Mouse (Mus musculus) hindbrain, embryonic 16.5 days (tissue): ENCODE data around the gene Pqbp1. TPM values are rescaled to one million over a fixed set of nuclear protein-coding genes. Genes with fewer than 3 reads are reported as not detected.
A peak's percentile ranks its signal among the peaks of the same experiment; 100 is the strongest.

ENCODE experiments used
- ATAC-seq: fragments of 200-750 bp; cut with Nextera tagmentation; 2 replicates; pipeline ENCODE4 v1.8.0; 2017; ENCODE audit warnings: moderate TSS enrichment, moderate library complexity
- H3K27ac ChIP-seq: fragments of 300-500 bp; sonication (generic); 2 replicates; pipeline ENCODE4 v1.5.1; 2014; ENCODE audit warnings: low read depth, mild to moderate bottlenecking, control low read depth, low read length, moderate library complexity
- H3K27me3 ChIP-seq: fragments of 300-500 bp; sonication (generic); replicated peaks from 2 replicates; pipeline ENCODE4 v1.6.1; 2014; ENCODE audit warnings: low read length; ENCODE audit not compliant: control insufficient read depth, insufficient read depth
- H3K36me3 ChIP-seq: fragments of 300-500 bp; sonication (generic); 2 replicates; pipeline ENCODE4 v1.6.1; 2014; ENCODE audit warnings: mild to moderate bottlenecking, low read length, moderate library complexity, mixed read lengths; ENCODE audit not compliant: control insufficient read depth, insufficient read depth
- H3K4me1 ChIP-seq: fragments of 300-500 bp; sonication (generic); 2 replicates; pipeline ENCODE4 v1.6.1; 2014; ENCODE audit warnings: low read depth, low read length; ENCODE audit not compliant: control insufficient read depth, insufficient read depth
- H3K4me2 ChIP-seq: fragments of 300-500 bp; sonication (generic); 2 replicates; pipeline ENCODE4 v1.6.1; 2014; ENCODE audit warnings: mild to moderate bottlenecking, low read length, control low read depth, moderate library complexity
- H3K4me3 ChIP-seq: fragments of 300-500 bp; sonication (generic); 2 replicates; pipeline ENCODE4 v1.5.1; 2014; ENCODE audit warnings: mild to moderate bottlenecking, low read length, control low read depth, moderate library complexity
- H3K9ac ChIP-seq: fragments of 300-500 bp; sonication (generic); 2 replicates; pipeline ENCODE4 v1.6.1; 2014; ENCODE audit warnings: low read depth, mild to moderate bottlenecking, control low read depth, low read length, moderate library complexity
- H3K9me3 ChIP-seq: fragments of 300-500 bp; sonication (generic); 2 replicates; pipeline ENCODE4 v1.6.1; 2014; ENCODE audit warnings: mild to moderate bottlenecking, low read length, moderate library complexity; ENCODE audit not compliant: control insufficient read depth
- WGBS: fragments of 180-500 bp; shearing (Covaris S2); extraction: QIAGEN DNeasy Blood & Tissue Kit; methylation state at CpG from one replicate; pipeline ENCODE4 v1.1.7; 2014; 5-methylcytosine and 5-hydroxymethylcytosine counted together
- polyA plus RNA-seq: library from polyadenylated mRNA; unstranded; fragments of >200 nt; fragmentation: Nextera tagmentation; extraction: Ambion mirVana; gene quantifications from 2 replicates; pipeline ENCODE4 v1.2.1, GENCODE M21; 2015

Gene Pqbp1
- polyA plus RNA-seq, 1 experiment from 2014 or later = 212 TPM

- Histone ChIP-seq H3K9me3 (no peaks in the 10 kb centered on the region), H3K27ac (peak overlapping the region; percentile 89), H3K4me2 (peak overlapping the region; percentile 56), H3K4me3 (peak overlapping the region; percentile 48), H3K9ac (peak overlapping the region; percentile 67), H3K4me1 (peaks cover 6% of the 10 kb centered on the region), H3K27me3 (no peaks in the 10 kb centered on the region), H3K36me3 (peaks cover 3% of the 10 kb centered on the region)
- no peak for ATAC-seq
- 32% methylated on average over 13 of the region's 13 CpGs for WGBS
These were observed 858 bp downstream of the Pqbp1 start for GRCm38 (mm10) chrX:7898211-7898610.

- 16% methylated on average over 39 of the region's 49 CpGs for WGBS
- Histone ChIP-seq H3K36me3 (no peaks in the 10 kb centered on the region), H3K9ac (peak within 1 kb of the TSS; percentile 52), H3K4me1 (peaks cover 2% of the 10 kb centered on the region), H3K27me3 (no peaks in the 10 kb centered on the region), H3K9me3 (no peaks in the 10 kb centered on the region), H3K27ac (peak within 1 kb of the TSS; percentile 81), H3K4me3 (peak within 1 kb of the TSS; percentile 49), H3K4me2 (peak within 1 kb of the TSS; percentile 57)
- peak; percentile 92 for ATAC-seq
These were observed 15.1 kb downstream of the Pqbp1 start, which contains the start of gene Slc35a2 for GRCm38 (mm10) chrX:7883841-7884567. Gene Slc35a2, plus strand, starts transcription at chrX:7884028.

- 10% methylated on average over 11 of the region's 11 CpGs for WGBS
- Histone ChIP-seq H3K9ac (no peak overlapping the region), H3K27ac (no peak overlapping the region)
These were observed 19.2 kb downstream of the Pqbp1 start for GRCm38 (mm10) chrX:7879819-7880218.

GRCm38 (mm10) chrX:7878495-7878894, 20.6 kb downstream of the Pqbp1 start:
- WGBS = 30% methylated on average over 21 of the region's 21 CpGs
- H3K4me2 ChIP-seq = peak overlapping the region; percentile 72
- ATAC-seq = peak; percentile 41
- H3K4me1 ChIP-seq = peaks cover 2% of the 10 kb centered on the region
- H3K27me3 ChIP-seq = no peaks in the 10 kb centered on the region
- H3K36me3 ChIP-seq = no peaks in the 10 kb centered on the region
- H3K9me3 ChIP-seq = no peaks in the 10 kb centered on the region
- peak overlapping the region; percentile 56 for H3K4me3 ChIP-seq
- H3K9ac ChIP-seq = peak overlapping the region; percentile 67
- H3K27ac ChIP-seq = peak overlapping the region; percentile 71

More at GRCm38 (mm10) chrX:7879819-7880218, 19.2 kb downstream of the Pqbp1 start:
- H3K4me1 ChIP-seq = peaks cover 2% of the 10 kb centered on the region
- H3K4me3 ChIP-seq = peak overlapping the region; percentile 56
- no peaks in the 10 kb centered on the region for H3K27me3 ChIP-seq
- peak overlapping the region; percentile 72 for H3K4me2 ChIP-seq
- H3K36me3 ChIP-seq = no peaks in the 10 kb centered on the region
- H3K9me3 ChIP-seq = no peaks in the 10 kb centered on the region
- peak; percentile 59 for ATAC-seq

GRCm38 (mm10) chrX:7878007-7878419, 21.1 kb downstream of the Pqbp1 start, which contains the start of gene Pim2:
Gene Pim2, plus strand, starts transcription at chrX:7878262.
- WGBS = 14% methylated on average over 38 of the region's 38 CpGs
- Histone ChIP-seq H3K4me3 (peak within 1 kb of the TSS; percentile 56), H3K36me3 (no peaks in the 10 kb centered on the region), H3K4me2 (peak within 1 kb of the TSS; percentile 72), H3K27ac (peak within 1 kb of the TSS; percentile 71), H3K27me3 (no peaks in the 10 kb centered on the region), H3K9me3 (no peaks in the 10 kb centered on the region), H3K9ac (peak within 1 kb of the TSS; percentile 67), H3K4me1 (peaks cover 2% of the 10 kb centered on the region)
- peak; percentile 91 for ATAC-seq

- no peaks in the 10 kb centered on the region for H3K4me1 ChIP-seq
- whole genome bisulfite sequencing = 37% methylated on average over 3 of the region's 3 CpGs
- no peaks in the 10 kb centered on the region for H3K9me3 ChIP-seq
- H3K4me2 ChIP-seq = no peak overlapping the region
- H3K27ac ChIP-seq = no peak overlapping the region
- no peak overlapping the region for H3K9ac ChIP-seq
- H3K27me3 ChIP-seq = no peaks in the 10 kb centered on the region
- H3K4me3 ChIP-seq = no peak overlapping the region
- 0 out of 2 replicates have a peak, but pooled peaks cover 6% of the 10 kb centered on the region for H3K36me3 ChIP-seq
- ATAC-seq = no peak
These were observed 29.2 kb downstream of the Pqbp1 start for GRCm38 (mm10) chrX:7869826-7870225.

- H3K4me2 ChIP-seq = no peak overlapping the region
- H3K9ac ChIP-seq = no peak overlapping the region
- 0 out of 2 replicates have a peak, but pooled peaks cover 6% of the 10 kb centered on the region for H3K36me3 ChIP-seq
- H3K4me3 ChIP-seq = no peak overlapping the region
- no peaks in the 10 kb centered on the region for H3K9me3 ChIP-seq
- H3K4me1 ChIP-seq = no peaks in the 10 kb centered on the region
- WGBS = 47% methylated on average over 2 of the region's 2 CpGs
- no peak overlapping the region for H3K27ac ChIP-seq
- no peaks in the 10 kb centered on the region for H3K27me3 ChIP-seq
- no peak for ATAC-seq
These were observed 30.6 kb downstream of the Pqbp1 start for GRCm38 (mm10) chrX:7868506-7868905.

- WGBS = 100% methylated on average over 1 of the region's 1 CpGs
- no peak for ATAC-seq
- Histone ChIP-seq H3K9ac (no peak overlapping the region), H3K27ac (no peak overlapping the region), H3K9me3 (no peaks in the 10 kb centered on the region), H3K4me2 (no peak overlapping the region), H3K4me1 (no peaks in the 10 kb centered on the region), H3K27me3 (no peaks in the 10 kb centered on the region), H3K4me3 (no peak overlapping the region), H3K36me3 (0 out of 2 replicates have a peak, but pooled peaks cover 6% of the 10 kb centered on the region)
These were observed 31.9 kb downstream of the Pqbp1 start for GRCm38 (mm10) chrX:7867141-7867540.

GRCm38 (mm10) chrX:7865786-7866185, 33.3 kb downstream of the Pqbp1 start:
- Histone ChIP-seq H3K4me1 (no peaks in the 10 kb centered on the region), H3K4me2 (no peak overlapping the region), H3K27me3 (no peaks in the 10 kb centered on the region), H3K4me3 (no peak overlapping the region), H3K27ac (no peak overlapping the region), H3K36me3 (0 out of 2 replicates have a peak, but pooled peaks cover 6% of the 10 kb centered on the region), H3K9me3 (no peaks in the 10 kb centered on the region), H3K9ac (no peak overlapping the region)
- WGBS = 69% methylated on average over 2 of the region's 2 CpGs
- no peak for ATAC-seq
